Mouse (Mus musculus) E14TG2a.4 (cell line): ENCODE data around the gene Kif26b.

Source experiments
- CTCF ChIP-seq: conservative IDR thresholded peaks from 2 replicates; pipeline ENCODE4 v1.5.1; 2014; ENCODE audit warnings: low read length
- NANOG ChIP-seq: IDR thresholded peaks from 2 replicates; pipeline ENCODE4 v1.6.1; 2014; ENCODE audit warnings: borderline replicate concordance, low read length, mixed read lengths

- TF ChIP-seq CTCF, result no peak
- TF ChIP-seq NANOG, result no peak
Observed at GRCm38 (mm10) chr1:178779742-178780141, 250.8 kb downstream of the Kif26b start.
